Mouse (Mus musculus): Measurements from ENCODE around the gene Ankrd44.

DNA sequence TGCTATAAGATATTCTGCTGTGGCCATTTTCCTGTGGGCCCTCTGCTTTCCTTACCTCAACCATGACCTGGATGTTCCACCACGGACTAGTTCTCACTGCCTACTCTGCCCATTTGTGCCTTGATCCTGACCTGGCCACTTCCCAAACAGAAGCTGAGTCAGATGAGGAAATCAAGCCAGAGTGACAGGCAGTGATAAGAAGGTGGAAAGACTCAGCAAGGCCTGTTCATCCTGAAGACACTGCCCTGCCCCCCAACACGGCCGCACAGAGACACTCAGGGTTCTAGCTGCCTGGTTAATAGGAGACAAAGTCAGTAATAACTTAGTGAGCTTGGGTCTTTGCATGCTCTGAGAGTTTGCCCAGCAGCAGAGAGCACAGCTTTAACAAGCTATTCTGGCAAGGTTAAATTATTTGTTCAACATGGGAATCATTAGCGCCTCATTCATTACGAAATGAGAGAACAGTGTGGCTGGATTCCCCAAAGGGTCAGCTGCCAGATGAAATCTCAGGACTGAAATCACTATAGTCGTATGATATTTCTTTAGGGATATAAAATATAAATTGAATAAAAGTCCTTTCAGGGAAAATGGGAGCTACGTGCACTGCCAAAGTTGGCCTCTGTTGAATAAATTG, 136.7 kb downstream of the Ankrd44 start:
- TF ChIP-seq ZC3H11A (IDR thresholded peaks at IDR 0.05; ENCODE audit: borderline replicate concordance, low read depth, low read length) (no peak), MAFK (IDR thresholded peaks at IDR 0.05; ENCODE audit: insufficient read depth, low read depth, low read length) (no peak), ZNF384 (IDR thresholded peaks at IDR 0.05; ENCODE audit: low read depth, low read length) (no peak), HCFC1 (IDR thresholded peaks at IDR 0.05; ENCODE audit: borderline replicate concordance, insufficient read depth, low read length) (no peak), CHD2 (IDR thresholded peaks at IDR 0.05; ENCODE audit: low read depth, low read length) (no peak)

Measured in ES-E14 (cell line).